Mouse (Mus musculus): Measurements from ENCODE around the gene Ccdc141.

The Ccdc141 gene

GRCm38 (mm10) chr2:77166366-77166765 lies 4.1 kb downstream of the Ccdc141 start:
- no peak for TF ChIP-seq GATA4 (IDR thresholded peaks at IDR 0.05; ENCODE audit: insufficient replicate concordance, low read length)

DNA sequence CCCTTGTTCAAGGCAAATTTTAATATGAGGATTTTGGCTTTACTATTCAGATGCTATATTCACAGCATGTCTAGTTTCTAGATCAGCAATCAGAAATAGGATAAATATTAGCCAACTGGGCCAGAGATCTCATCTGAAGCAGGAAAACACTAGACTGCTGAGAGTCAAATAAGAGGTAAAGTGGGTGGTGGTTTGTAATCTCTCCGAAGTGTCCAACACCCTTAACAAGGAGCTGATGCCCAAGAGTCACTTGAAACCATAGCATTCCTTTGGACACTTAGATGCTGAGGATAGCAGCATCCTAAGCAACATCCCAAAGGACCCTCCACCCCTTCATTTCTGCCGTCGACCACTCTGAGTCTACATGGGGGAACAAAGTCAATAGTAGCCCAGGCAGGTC lies 5.8 kb downstream of the Ccdc141 start:
- TF ChIP-seq GATA4 (IDR thresholded peaks at IDR 0.05; ENCODE audit: insufficient replicate concordance, low read length) = no peak

- TF ChIP-seq GATA4 (IDR thresholded peaks at IDR 0.05; ENCODE audit: insufficient replicate concordance, low read length) = no peak
Measured at GRCm38 (mm10) chr2:77163381-77163780, 7.1 kb downstream of the Ccdc141 start.

DNA sequence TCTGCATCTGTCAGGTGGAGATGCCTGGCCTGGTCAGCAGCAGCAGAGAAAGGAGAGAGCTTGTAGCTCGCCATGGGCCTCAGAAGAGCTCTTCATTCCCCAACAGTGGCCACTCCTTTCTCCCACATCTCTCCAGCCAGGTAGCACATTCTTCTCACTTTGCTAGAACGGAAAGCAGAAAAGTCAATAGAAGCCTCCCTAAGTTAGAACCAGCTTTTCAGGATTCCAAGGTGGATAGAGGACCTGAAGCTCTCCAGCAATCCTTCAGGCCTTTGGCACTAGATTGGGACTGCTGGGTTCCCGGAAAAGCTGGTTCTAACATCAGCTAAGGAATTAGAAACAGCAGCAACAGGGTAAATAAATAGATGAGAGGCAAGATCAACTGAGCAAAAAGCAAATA lies 8.3 kb downstream of the Ccdc141 start:
- no peak for TF ChIP-seq GATA4 (IDR thresholded peaks at IDR 0.05; ENCODE audit: insufficient replicate concordance, low read length)

DNA sequence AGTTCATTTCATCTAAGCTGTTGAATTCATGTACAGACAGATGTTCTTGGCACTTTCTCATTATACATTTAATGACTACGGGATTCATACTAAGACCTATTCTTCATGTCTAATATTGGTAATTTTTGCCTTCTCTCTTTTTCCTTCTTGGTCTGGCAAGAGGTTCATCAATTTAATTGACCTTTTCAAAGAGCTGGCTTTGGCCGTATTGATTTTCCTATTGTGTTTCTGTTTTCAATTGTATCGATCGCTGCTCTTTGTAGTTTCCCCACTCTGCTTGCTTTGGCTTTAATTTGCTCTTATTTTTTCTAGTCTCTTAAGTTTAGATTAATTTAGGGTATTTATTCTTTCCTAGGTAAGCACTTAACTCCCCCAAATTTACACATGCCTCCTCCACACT lies 12.9 kb downstream of the Ccdc141 start:
- TF ChIP-seq GATA4 (IDR thresholded peaks at IDR 0.05; ENCODE audit: insufficient replicate concordance, low read length) = no peak

- no peak for TF ChIP-seq GATA4 (IDR thresholded peaks at IDR 0.05; ENCODE audit: insufficient replicate concordance, low read length)
Measured at GRCm38 (mm10) chr2:77154080-77154479, 16.4 kb downstream of the Ccdc141 start.

GRCm38 (mm10) chr2:77151255-77151654 lies 19.2 kb downstream of the Ccdc141 start:
- no peak for TF ChIP-seq GATA4 (IDR thresholded peaks at IDR 0.05; ENCODE audit: insufficient replicate concordance, low read length)

- TF ChIP-seq GATA4 (IDR thresholded peaks at IDR 0.05; ENCODE audit: insufficient replicate concordance, low read length) = no peak
Measured at GRCm38 (mm10) chr2:77149576-77149975, 20.9 kb downstream of the Ccdc141 start.

GRCm38 (mm10) chr2:77148215-77148614 lies 22.2 kb downstream of the Ccdc141 start:
- TF ChIP-seq GATA4 (IDR thresholded peaks at IDR 0.05; ENCODE audit: insufficient replicate concordance, low read length) = no peak

- no peak for TF ChIP-seq GATA4 (IDR thresholded peaks at IDR 0.05; ENCODE audit: insufficient replicate concordance, low read length)
Measured at GRCm38 (mm10) chr2:77146968-77147367, 23.5 kb downstream of the Ccdc141 start.

GRCm38 (mm10) chr2:77146291-77146690 lies 24.1 kb downstream of the Ccdc141 start:
- TF ChIP-seq GATA4 (IDR thresholded peaks at IDR 0.05; ENCODE audit: insufficient replicate concordance, low read length) = no peak

DNA sequence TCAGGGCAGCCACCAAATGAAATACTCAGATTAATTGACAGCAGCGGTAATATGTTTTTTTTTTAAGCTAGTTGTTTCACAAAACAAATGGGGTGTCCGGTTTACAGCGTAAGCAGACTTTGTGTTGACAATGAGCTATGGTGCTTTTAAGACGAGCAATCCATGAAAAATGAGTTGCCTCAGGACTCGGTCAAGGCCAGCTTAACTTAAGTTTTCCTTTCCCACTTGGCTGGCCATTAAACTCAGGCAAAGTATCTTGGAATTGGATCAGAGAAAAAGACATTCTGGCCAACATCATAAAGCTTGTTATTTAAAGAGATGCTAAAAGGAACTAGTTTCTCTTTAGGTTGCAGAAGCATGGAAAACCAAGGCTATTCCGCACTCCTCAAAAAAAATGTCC lies 26.9 kb downstream of the Ccdc141 start:
- TF ChIP-seq GATA4 (IDR thresholded peaks at IDR 0.05; ENCODE audit: insufficient replicate concordance, low read length) = no peak

DNA sequence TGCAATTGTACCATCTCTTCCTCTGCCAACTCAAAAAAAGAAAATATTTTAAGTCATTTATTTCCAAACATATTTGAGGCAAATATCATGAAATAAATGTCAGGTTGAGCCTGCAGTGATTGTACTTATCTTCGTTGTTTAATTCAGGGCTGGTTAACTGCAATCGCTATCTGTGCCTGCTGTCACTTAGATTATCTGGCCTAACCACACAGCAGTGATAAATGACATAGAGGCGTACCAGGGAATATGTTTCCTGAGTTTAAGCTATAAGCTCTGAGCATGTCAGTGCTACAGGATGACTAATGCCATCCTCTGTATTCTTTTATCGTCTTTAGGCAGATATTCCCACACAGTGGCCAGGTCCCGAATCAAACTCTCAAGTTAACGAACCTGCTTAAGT lies 31.6 kb downstream of the Ccdc141 start:
- TF ChIP-seq GATA4 (IDR thresholded peaks at IDR 0.05; ENCODE audit: insufficient replicate concordance, low read length) = no peak

DNA sequence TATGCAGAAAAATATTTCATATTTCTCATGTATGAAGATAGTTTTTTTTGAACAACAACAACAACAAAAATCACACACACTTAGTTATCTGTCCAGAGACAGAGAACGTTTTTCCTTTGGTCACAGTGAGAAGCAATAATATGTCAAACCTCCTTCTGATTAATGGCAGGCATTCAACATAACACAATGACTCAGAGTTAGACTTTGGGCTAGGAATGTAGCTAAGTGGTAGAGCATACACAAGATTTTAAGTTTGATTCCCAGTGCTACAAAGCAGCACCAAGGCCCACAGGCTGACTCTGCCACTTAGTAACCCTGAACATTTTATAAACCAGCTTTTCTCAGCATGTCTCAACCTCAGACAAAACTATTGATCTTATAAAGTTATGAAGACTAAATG lies 35.5 kb downstream of the Ccdc141 start:
- TF ChIP-seq GATA4 (IDR thresholded peaks at IDR 0.05; ENCODE audit: insufficient replicate concordance, low read length) = no peak

DNA sequence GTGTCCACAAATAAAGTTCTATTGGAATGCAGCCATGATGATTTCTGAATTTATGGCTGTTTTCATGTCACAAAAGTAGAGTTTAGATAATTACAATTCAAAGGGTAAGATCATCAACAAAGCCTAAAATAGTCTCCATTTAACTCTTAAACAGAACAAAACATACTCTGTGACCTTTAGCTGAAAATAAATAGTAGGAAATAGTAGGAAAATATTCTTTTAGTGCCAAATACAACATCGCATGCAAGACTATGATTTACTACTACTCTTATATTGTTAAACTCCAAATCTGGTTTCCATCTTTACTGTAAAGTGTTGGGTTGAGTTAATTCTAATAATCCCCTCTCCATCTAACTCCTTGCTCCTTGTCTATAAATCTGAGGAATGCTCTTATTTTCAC lies 37.0 kb downstream of the Ccdc141 start:
- no peak for TF ChIP-seq GATA4 (IDR thresholded peaks at IDR 0.05; ENCODE audit: insufficient replicate concordance, low read length)

- TF ChIP-seq GATA4 (IDR thresholded peaks at IDR 0.05; ENCODE audit: insufficient replicate concordance, low read length) = no peak
Measured at GRCm38 (mm10) chr2:77126939-77127338, 43.5 kb downstream of the Ccdc141 start.

DNA sequence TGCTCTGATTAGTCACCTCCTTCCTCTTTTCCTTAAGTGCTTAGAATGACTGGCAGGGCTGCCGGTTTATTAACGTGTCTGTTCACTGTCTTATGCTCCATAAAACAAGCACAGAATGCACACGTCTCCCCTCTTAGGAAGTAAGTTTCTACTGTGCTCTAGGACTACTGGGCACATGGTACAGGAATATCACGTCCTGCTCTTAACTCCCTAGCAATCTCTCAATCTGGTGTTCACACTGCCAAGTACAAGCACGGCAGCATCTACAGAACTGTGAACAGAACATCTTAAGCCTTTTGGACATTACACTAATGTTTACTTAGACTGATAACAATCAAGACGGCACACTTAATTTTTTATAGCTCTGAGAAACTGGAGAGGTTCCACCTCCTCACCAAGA lies 52.3 kb downstream of the Ccdc141 start:
- TF ChIP-seq GATA4 (IDR thresholded peaks at IDR 0.05; ENCODE audit: insufficient replicate concordance, low read length) = no peak

- no peak for TF ChIP-seq GATA4 (IDR thresholded peaks at IDR 0.05; ENCODE audit: insufficient replicate concordance, low read length)
Measured at GRCm38 (mm10) chr2:77114335-77114734, 56.1 kb downstream of the Ccdc141 start.
